Mouse (Mus musculus) lung, embryonic 16.5 days (tissue): Measurements from ENCODE around the gene Plod1. TPM values are rescaled to one million over a fixed set of nuclear protein-coding genes. Genes with fewer than 3 reads are reported as not detected.

ENCODE experiments used
- ATAC-seq: fragments of 200-750 bp; cut with Nextera tagmentation; 2 replicates; pipeline ENCODE4 v1.8.0; 2017; ENCODE audit warnings: low read depth, mild to moderate bottlenecking, moderate library complexity
- H3K27ac ChIP-seq: fragments of 300-500 bp; sonication (generic); 2 replicates; pipeline ENCODE4 v1.5.1; 2014; ENCODE audit warnings: mild to moderate bottlenecking, control low read depth, low read length
- H3K27me3 ChIP-seq: fragments of 300-500 bp; sonication (generic); 2 replicates; pipeline ENCODE4 v1.6.1; 2014; ENCODE audit warnings: low read depth, low read length, mixed read lengths; ENCODE audit not compliant: control insufficient read depth, insufficient read depth
- H3K36me3 ChIP-seq: fragments of 300-500 bp; sonication (generic); 2 replicates; pipeline ENCODE4 v1.6.1; 2014; ENCODE audit warnings: low read length; ENCODE audit not compliant: control insufficient read depth, insufficient read depth
- H3K4me1 ChIP-seq: fragments of 300-500 bp; sonication (generic); replicated peaks from 2 replicates; pipeline ENCODE4 v1.6.1; 2014; ENCODE audit warnings: low read length, mixed read lengths; ENCODE audit not compliant: control insufficient read depth, insufficient read depth
- H3K4me2 ChIP-seq: fragments of 300-500 bp; sonication (generic); 2 replicates; pipeline ENCODE4 v1.6.1; 2014; ENCODE audit warnings: low read depth, low read length, control low read depth
- H3K4me3 ChIP-seq: fragments of 300-500 bp; sonication (generic); 2 replicates; pipeline ENCODE4 v1.5.1; 2014; ENCODE audit warnings: mild to moderate bottlenecking, low read length, control low read depth
- H3K9ac ChIP-seq: fragments of 300-500 bp; sonication (generic); 2 replicates; pipeline ENCODE4 v1.6.1; 2014; ENCODE audit warnings: low read length, control low read depth
- H3K9me3 ChIP-seq: fragments of 300-500 bp; sonication (generic); 2 replicates; pipeline ENCODE4 v1.6.1; 2016; ENCODE audit warnings: low read length; ENCODE audit not compliant: control insufficient read depth
- WGBS: fragments of 180-500 bp; shearing (Covaris S2); extraction: QIAGEN DNeasy Blood & Tissue Kit; methylation state at CpG from one replicate; pipeline ENCODE4 v1.1.7; 2014; 5-methylcytosine and 5-hydroxymethylcytosine counted together
- polyA plus RNA-seq: library from polyadenylated mRNA; unstranded; fragments of >200 nt; fragmentation: Nextera tagmentation; extraction: Ambion mirVana; gene quantifications from 2 replicates; pipeline ENCODE4 v1.2.1, GENCODE M21; 2015

The Plod1 gene
- polyA plus RNA-seq, 1 experiment from 2014 or later = 51.4 TPM

DNA sequence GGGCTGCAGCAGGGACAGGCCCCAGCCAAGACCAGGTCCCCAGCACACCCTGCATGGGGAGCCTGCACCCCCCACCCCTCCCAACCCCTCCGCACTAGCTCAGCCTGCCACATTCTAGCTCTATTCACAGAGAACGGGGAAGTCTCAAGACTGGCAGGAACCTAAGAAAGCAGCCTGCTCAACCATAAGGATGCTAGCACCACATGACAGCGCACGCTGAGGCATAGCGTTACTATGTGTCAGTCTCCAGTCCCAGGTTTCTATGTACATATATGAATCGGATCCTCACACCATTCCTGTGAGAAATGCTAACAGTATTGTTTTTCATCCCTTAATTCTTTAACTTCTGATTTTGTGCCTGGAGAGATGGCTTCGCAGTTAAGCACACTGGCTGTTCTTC lies 8.0 kb downstream of the Plod1 start:
- 71% methylated on average over 7 of the region's 7 CpGs for WGBS
- Histone ChIP-seq H3K36me3 (no peaks in the 10 kb centered on the region), H3K4me3 (no peak overlapping the region)

DNA sequence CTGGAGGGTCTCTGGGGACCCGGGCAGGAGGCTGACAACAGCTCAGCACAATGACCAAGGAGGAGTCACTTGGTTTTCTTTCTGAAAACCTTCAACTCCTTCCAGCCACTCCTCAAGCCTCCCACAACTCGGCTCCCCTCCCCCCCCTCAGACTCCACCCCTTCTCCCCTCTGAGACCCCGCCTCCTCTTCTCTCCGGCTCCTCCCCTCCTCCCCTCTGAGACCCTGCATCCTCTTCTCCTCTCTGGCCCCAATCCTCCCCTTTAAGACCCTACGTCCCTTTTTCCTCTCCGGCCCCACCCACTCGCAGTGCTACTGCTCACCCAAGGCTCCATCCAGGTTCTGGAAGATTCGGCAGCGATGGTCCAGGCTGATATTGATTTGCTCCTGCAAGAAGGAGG lies 8.4 kb downstream of the Plod1 start:
- ATAC-seq = 0 out of 2 replicates have a peak, but pooled peaks have one; percentile 18
- 33% methylated on average over 9 of the region's 9 CpGs for WGBS
- Histone ChIP-seq H3K27ac (no peak overlapping the region), H3K4me3 (no peak overlapping the region), H3K4me2 (no peak overlapping the region), H3K36me3 (no peaks in the 10 kb centered on the region; the same call in 1 of the 2 replicates), H3K4me1 (no peaks in the 10 kb centered on the region), H3K9ac (no peak overlapping the region), H3K9me3 (no peaks in the 10 kb centered on the region), H3K27me3 (no peaks in the 10 kb centered on the region)

More for the DNA sequence above, 8.0 kb downstream of the Plod1 start:
- H3K4me2 ChIP-seq = no peak overlapping the region
- no peaks in the 10 kb centered on the region for H3K4me1 ChIP-seq
- no peak overlapping the region for H3K27ac ChIP-seq
- no peaks in the 10 kb centered on the region for H3K9me3 ChIP-seq
- no peaks in the 10 kb centered on the region for H3K27me3 ChIP-seq
- no peak for ATAC-seq
- H3K9ac ChIP-seq = no peak overlapping the region

DNA sequence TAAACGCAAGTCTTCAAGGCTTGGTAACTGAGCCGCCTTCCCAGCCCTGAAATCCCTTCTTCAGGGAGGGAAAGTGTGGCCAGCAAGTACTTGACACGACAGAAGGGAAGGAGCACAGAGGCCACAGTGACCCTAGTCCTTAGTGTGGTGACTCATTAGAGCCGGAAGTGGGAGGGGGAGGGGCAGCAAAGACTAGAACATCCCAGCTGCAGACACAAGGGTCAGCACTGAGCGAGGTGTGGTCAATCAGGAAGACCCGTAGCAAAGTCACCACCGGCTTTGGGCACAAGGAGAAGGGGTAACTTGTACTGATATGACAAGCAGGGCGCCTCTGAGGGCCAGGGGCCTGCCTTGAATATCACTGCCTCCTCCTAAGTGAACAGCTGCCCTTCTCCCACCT lies 8.9 kb downstream of the Plod1 start:
- Histone ChIP-seq H3K36me3 (no peaks in the 10 kb centered on the region; the same call in 1 of the 2 replicates), H3K4me1 (no peaks in the 10 kb centered on the region), H3K9ac (no peak overlapping the region), H3K9me3 (no peaks in the 10 kb centered on the region), H3K27ac (no peak overlapping the region), H3K4me3 (no peak overlapping the region), H3K27me3 (no peaks in the 10 kb centered on the region), H3K4me2 (no peak overlapping the region)
- 30% methylated on average over 8 of the region's 8 CpGs for WGBS
- peak; percentile 64; the same call in 1 of the 2 replicates for ATAC-seq

DNA sequence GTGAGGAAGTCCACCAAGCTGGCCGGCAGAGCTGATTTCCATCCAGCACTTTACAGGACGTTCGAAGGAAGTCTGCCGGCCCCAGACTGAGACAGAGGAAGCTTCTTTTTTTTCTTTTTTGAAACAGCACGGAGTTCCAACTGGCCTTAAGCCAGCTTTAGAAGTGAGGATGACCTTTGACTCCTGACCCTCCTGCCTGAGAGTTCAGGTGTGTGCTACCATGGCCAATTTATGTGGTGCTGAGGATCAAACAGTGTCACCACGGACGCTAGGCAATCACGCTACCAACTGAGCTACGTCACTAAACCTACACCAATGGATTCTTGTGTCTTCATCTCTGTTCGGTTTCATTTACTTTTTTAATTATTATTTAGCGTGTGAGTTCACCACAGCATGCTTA lies 14.2 kb downstream of the Plod1 start:
- Histone ChIP-seq H3K4me3 (no peak overlapping the region), H3K4me2 (no peak overlapping the region), H3K9ac (no peak overlapping the region), H3K27ac (no peak overlapping the region), H3K27me3 (no peaks in the 10 kb centered on the region), H3K36me3 (peaks cover 3% of the 10 kb centered on the region; the same call in 1 of the 2 replicates), H3K4me1 (no peaks in the 10 kb centered on the region), H3K9me3 (no peaks in the 10 kb centered on the region)
- no peak for ATAC-seq
- WGBS = 70% methylated on average over 11 of the region's 11 CpGs

DNA sequence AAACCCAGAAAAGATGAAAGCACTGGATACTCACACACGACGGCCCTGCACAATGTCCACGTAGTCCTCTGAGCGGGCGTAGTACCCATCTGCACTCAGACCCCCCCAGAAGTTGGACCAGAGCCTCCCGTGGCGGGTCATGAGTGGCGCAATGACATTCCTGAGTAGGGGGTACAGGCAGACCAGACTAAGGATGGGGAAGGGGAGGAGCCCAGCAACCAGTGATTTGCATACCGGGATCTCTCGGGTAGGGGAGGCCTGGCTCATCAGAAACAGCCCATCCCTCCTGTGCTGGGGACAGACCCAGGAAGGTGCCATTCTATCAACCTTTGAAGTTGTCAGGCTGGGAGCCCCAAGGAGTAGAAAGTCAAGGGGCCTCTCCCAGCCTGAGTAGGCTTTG lies 15.6 kb downstream of the Plod1 start:
- WGBS = 27% methylated on average over 10 of the region's 10 CpGs
- Histone ChIP-seq H3K36me3 (peaks cover 3% of the 10 kb centered on the region; the same call in 1 of the 2 replicates), H3K4me3 (no peak overlapping the region), H3K9ac (no peak overlapping the region), H3K4me1 (no peaks in the 10 kb centered on the region), H3K27me3 (no peaks in the 10 kb centered on the region), H3K27ac (no peak overlapping the region), H3K9me3 (no peaks in the 10 kb centered on the region), H3K4me2 (no peak overlapping the region)
- no peak for ATAC-seq

DNA sequence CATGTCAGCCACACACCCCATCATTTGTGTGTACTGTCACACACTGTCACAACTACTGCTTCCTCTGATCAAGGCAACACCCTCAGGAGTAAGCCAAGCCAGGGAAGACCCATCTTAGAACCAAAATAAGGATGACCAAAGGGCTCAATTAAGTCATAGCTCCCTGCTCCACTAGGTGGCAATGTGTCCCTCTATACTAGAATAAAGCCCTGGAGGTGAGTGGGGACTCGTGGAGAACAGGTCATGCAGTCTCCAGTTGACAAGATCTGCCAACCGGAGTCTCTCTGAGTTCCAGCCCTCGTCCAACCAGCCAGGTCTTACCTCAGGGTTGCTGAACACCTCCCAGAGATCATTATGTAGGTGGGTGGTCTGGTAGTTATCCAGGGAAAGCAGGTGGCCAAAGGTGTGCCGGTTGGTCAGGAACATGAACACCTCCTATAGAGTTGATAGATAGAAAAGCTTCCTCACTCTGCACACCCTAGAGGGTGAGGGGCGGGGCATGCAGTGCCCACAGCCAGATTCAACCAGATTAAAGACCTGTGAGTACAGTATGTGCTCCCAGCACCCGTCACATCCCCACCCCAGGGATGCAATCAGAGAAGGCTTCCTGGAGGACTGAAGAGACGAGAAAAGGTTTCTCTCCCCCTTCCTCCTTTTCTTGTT lies 18.0 kb downstream of the Plod1 start:
- 56% methylated on average over 7 of the region's 7 CpGs for WGBS
- Histone ChIP-seq H3K4me3 (no peak overlapping the region), H3K27me3 (no peaks in the 10 kb centered on the region), H3K27ac (no peak overlapping the region), H3K9ac (no peak overlapping the region), H3K9me3 (no peaks in the 10 kb centered on the region), H3K36me3 (peaks cover 3% of the 10 kb centered on the region; the same call in 1 of the 2 replicates), H3K4me1 (no peaks in the 10 kb centered on the region), H3K4me2 (no peak overlapping the region)
- peak; percentile 20; the same call in 1 of the 2 replicates for ATAC-seq

DNA sequence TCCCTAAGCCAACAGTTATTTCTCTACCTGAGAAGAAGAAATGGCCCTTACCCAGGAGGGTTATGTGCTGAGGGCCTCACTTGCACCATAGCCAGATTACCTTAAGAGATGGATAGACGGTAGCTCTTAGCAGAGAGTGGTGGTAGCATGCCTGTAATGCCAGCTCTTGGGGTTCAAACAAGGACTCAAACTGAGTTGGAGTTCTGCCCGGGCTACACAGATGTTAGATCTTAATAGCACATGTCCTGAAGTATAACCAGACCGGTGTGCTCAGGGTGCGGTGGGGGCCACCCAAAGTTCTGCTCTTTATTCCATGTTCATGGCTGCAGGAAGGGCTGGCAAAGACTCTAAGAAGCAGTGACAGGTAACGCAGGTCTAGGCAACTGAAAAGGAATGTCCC lies 27.1 kb downstream of the Plod1 start:
- H3K9ac ChIP-seq = no peak overlapping the region
- no peak overlapping the region for H3K27ac ChIP-seq
- 81% methylated on average over 5 of the region's 5 CpGs for WGBS
- ATAC-seq = no peak
- no peak overlapping the region for H3K4me2 ChIP-seq
- H3K4me3 ChIP-seq = no peak overlapping the region
- H3K9me3 ChIP-seq = no peaks in the 10 kb centered on the region
- H3K4me1 ChIP-seq = 0 out of 2 replicates have a peak, but pooled peaks cover 3% of the 10 kb centered on the region
- no peaks in the 10 kb centered on the region for H3K27me3 ChIP-seq
- no peaks in the 10 kb centered on the region for H3K36me3 ChIP-seq

DNA sequence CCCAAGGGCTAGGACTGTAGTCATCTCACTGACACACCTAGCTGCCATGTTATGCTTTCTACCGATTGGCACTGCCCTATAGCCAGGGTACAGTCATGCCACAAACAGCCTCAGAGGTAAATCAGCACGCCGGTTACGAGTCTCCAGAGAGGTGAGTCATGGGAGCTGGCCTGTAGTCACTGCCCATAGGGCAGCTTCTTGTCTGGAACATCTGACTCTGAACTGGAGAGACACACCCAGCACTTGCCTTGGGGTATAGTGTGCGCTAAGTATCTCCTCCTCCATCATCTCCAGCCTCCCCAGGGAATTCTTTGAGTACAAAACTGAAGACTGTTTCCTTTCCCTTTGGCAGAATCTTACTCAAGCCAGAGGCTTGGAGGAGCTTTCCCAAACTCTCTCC lies 30.3 kb downstream of the Plod1 start:
- Histone ChIP-seq H3K27me3 (no peaks in the 10 kb centered on the region), H3K9me3 (no peaks in the 10 kb centered on the region), H3K4me3 (no peak overlapping the region), H3K4me2 (no peak overlapping the region), H3K4me1 (peaks cover 11% of the 10 kb centered on the region), H3K9ac (no peak overlapping the region), H3K27ac (no peak overlapping the region), H3K36me3 (peaks cover 2% of the 10 kb centered on the region; the same call in 1 of the 2 replicates)
- no peak for ATAC-seq
- 76% methylated on average over 5 of the region's 5 CpGs for WGBS

DNA sequence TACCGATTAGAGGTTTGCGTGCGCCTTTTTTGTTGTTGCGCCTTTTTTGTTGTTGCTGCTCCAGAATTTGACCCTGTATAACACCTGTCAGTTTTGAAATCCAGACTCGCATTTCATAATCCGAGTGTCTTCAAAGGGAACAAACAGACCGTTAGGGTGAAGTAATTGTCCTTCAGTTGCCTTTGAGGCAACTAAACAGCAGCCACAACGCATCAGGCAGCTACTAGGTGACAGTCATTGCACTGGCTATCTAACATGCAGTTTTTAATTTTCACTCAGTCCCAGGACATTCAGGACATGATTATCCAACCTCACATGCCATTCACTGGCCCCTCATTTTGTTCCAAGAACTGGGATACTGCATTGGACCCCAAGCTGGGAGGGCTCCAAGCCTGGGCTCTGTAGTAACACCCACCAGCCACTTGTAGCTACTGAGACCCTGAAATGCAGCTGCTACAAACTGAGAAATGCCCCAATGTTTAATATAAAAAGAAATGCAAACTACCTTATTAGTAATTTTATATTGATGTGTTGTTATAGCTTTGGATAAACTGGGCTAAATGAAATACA lies 31.4 kb downstream of the Plod1 start:
- H3K36me3 ChIP-seq = peaks cover 2% of the 10 kb centered on the region; the same call in 1 of the 2 replicates
- H3K9me3 ChIP-seq = no peaks in the 10 kb centered on the region
- H3K4me1 ChIP-seq = peaks cover 11% of the 10 kb centered on the region
- no peaks in the 10 kb centered on the region for H3K27me3 ChIP-seq
- peak overlapping the region; percentile 94; the same call in 1 of the 2 replicates for H3K9ac ChIP-seq
- WGBS = under 1% methylated on average over 8 of the region's 8 CpGs
- no peak overlapping the region for H3K27ac ChIP-seq
- peak overlapping the region; percentile 89 for H3K4me3 ChIP-seq
- peak overlapping the region; percentile 67 for H3K4me2 ChIP-seq
- no peak; the same call in 1 of the 2 replicates for ATAC-seq
